Mouse (Mus musculus) liver, embryonic 15.5 days (tissue): ENCODE data around the gene Exoc3l4. TPM values are rescaled to one million over a fixed set of nuclear protein-coding genes. Genes with fewer than 3 reads are reported as not detected.

ENCODE experiments used
- ATAC-seq: fragments of 200-750 bp; cut with Nextera tagmentation; 2 replicates; pipeline ENCODE4 v1.8.0; 2017; ENCODE audit warnings: moderate number of reproducible peaks, mild to moderate bottlenecking, moderate library complexity; ENCODE audit not compliant: insufficient read depth
- H3K27ac ChIP-seq: fragments of 300-500 bp; sonication (generic); replicated peaks from 2 replicates; pipeline ENCODE4 v1.5.1; 2015; ENCODE audit warnings: mild to moderate bottlenecking, inconsistent platforms
- H3K27me3 ChIP-seq: fragments of 300-500 bp; sonication (generic); 2 replicates; pipeline ENCODE4 v1.6.1; 2015; ENCODE audit warnings: mild to moderate bottlenecking, inconsistent platforms
- H3K36me3 ChIP-seq: fragments of 300-500 bp; sonication (generic); replicated peaks from 2 replicates; pipeline ENCODE4 v1.6.1; 2015; ENCODE audit warnings: moderate library complexity, mild to moderate bottlenecking, inconsistent platforms
- H3K4me1 ChIP-seq: fragments of 300-500 bp; sonication (generic); replicated peaks from 2 replicates; pipeline ENCODE4 v1.6.1; 2015; ENCODE audit warnings: inconsistent platforms
- H3K4me2 ChIP-seq: fragments of 300-500 bp; sonication (generic); 2 replicates; pipeline ENCODE4 v1.6.1; 2015; ENCODE audit warnings: moderate library complexity, mild to moderate bottlenecking, inconsistent platforms
- H3K4me3 ChIP-seq: fragments of 300-500 bp; sonication (generic); replicated peaks from 2 replicates; pipeline ENCODE4 v1.5.1; 2015; ENCODE audit warnings: mild to moderate bottlenecking, inconsistent platforms
- H3K9ac ChIP-seq: fragments of 300-500 bp; sonication (generic); 2 replicates; pipeline ENCODE4 v1.6.1; 2015; ENCODE audit warnings: moderate library complexity, mild to moderate bottlenecking, inconsistent platforms
- H3K9me3 ChIP-seq: fragments of 300-500 bp; sonication (generic); replicated peaks from 2 replicates; pipeline ENCODE4 v1.6.1; 2016; ENCODE audit warnings: inconsistent platforms
- WGBS: fragments of 180-500 bp; shearing (Covaris S2); methylation state at CpG from one replicate; pipeline ENCODE4 v1.1.7; 2015; ENCODE audit warnings: mixed read lengths; ENCODE audit not compliant: insufficient replicate concordance; 5-methylcytosine and 5-hydroxymethylcytosine counted together
- polyA plus RNA-seq: library from polyadenylated mRNA; unstranded; fragments of >200 nt; fragmentation: Nextera tagmentation; extraction: Ambion mirVana; gene quantifications from 2 replicates; pipeline ENCODE4 v1.2.1, GENCODE M21; 2015

The Exoc3l4 gene
- polyA plus RNA-seq, 1 experiment from 2014 or later, result 23.5 TPM

- H3K4me2 ChIP-seq, result 0 out of 2 replicates have a peak overlapping the region, but pooled peaks have one; percentile 8
- H3K9ac ChIP-seq, result peak overlapping the region; percentile 25; the same call in 1 of the 2 replicates
- H3K27ac ChIP-seq, result peak overlapping the region; percentile 80
- 73% methylated on average over 3 of the region's 3 CpGs for WGBS
- peaks cover 97% of the 10 kb centered on the region for H3K4me1 ChIP-seq
- no peak overlapping the region for H3K4me3 ChIP-seq
- no peaks in the 10 kb centered on the region for H3K36me3 ChIP-seq
- no peaks in the 10 kb centered on the region for H3K9me3 ChIP-seq
- H3K27me3 ChIP-seq, result peaks cover 7% of the 10 kb centered on the region
- no peak for ATAC-seq
Observed at GRCm38 (mm10) chr12:111436170-111436569, 19.4 kb downstream of the Exoc3l4 start.

- no peak for ATAC-seq
- H3K4me1 ChIP-seq, result peaks cover 97% of the 10 kb centered on the region
- H3K9me3 ChIP-seq, result no peaks in the 10 kb centered on the region
- peaks cover 2% of the 10 kb centered on the region for H3K27me3 ChIP-seq
- H3K9ac ChIP-seq, result no peak overlapping the region
- peak overlapping the region; percentile 80 for H3K27ac ChIP-seq
- H3K36me3 ChIP-seq, result no peaks in the 10 kb centered on the region
- peak overlapping the region; percentile 14; the same call in 1 of the 2 replicates for H3K4me2 ChIP-seq
- H3K4me3 ChIP-seq, result no peak overlapping the region
- 55% methylated on average over 8 of the region's 8 CpGs for WGBS
Observed at GRCm38 (mm10) chr12:111436640-111437039, 19.8 kb downstream of the Exoc3l4 start.

- Histone ChIP-seq H3K9me3 (no peaks in the 10 kb centered on the region), H3K4me3 (no peak overlapping the region), H3K9ac (no peak overlapping the region), H3K27ac (peak overlapping the region; percentile 80), H3K36me3 (no peaks in the 10 kb centered on the region), H3K4me2 (peak overlapping the region; percentile 14), H3K27me3 (no peaks in the 10 kb centered on the region), H3K4me1 (peaks cover 97% of the 10 kb centered on the region)
- ATAC-seq, result no peak
- WGBS, result 30% methylated on average over 5 of the region's 5 CpGs
Observed at GRCm38 (mm10) chr12:111437222-111437900, 20.5 kb downstream of the Exoc3l4 start.

GRCm38 (mm10) chr12:111438850-111439249 lies 22.0 kb downstream of the Exoc3l4 start:
- H3K9ac ChIP-seq, result 0 out of 2 replicates have a peak overlapping the region, but pooled peaks have one; percentile 3
- peaks cover 85% of the 10 kb centered on the region for H3K4me1 ChIP-seq
- H3K9me3 ChIP-seq, result no peaks in the 10 kb centered on the region
- ATAC-seq, result no peak
- H3K27me3 ChIP-seq, result no peaks in the 10 kb centered on the region
- no peak overlapping the region for H3K4me2 ChIP-seq
- whole genome bisulfite sequencing, result 70% methylated on average over 6 of the region's 6 CpGs
- H3K4me3 ChIP-seq, result no peak overlapping the region
- H3K27ac ChIP-seq, result peak overlapping the region; percentile 80; the same call in 1 of the 2 replicates
- H3K36me3 ChIP-seq, result no peaks in the 10 kb centered on the region

- no peak for ATAC-seq
- Histone ChIP-seq H3K9me3 (no peaks in the 10 kb centered on the region), H3K27me3 (peaks cover 10% of the 10 kb centered on the region; the same call in 1 of the 2 replicates), H3K4me1 (peaks cover 83% of the 10 kb centered on the region), H3K4me3 (no peak overlapping the region), H3K9ac (no peak overlapping the region), H3K4me2 (peak overlapping the region; percentile 0; the same call in 1 of the 2 replicates), H3K27ac (peak overlapping the region; percentile 98), H3K36me3 (peaks cover 19% of the 10 kb centered on the region)
- WGBS, result 77% methylated on average over 9 of the region's 9 CpGs
Observed at GRCm38 (mm10) chr12:111440701-111441373, 24.0 kb downstream of the Exoc3l4 start.

- peaks cover 13% of the 10 kb centered on the region for H3K27me3 ChIP-seq
- H3K9me3 ChIP-seq, result no peaks in the 10 kb centered on the region
- H3K4me2 ChIP-seq, result peak overlapping the region; percentile 90
- H3K27ac ChIP-seq, result peak overlapping the region; percentile 98
- H3K4me1 ChIP-seq, result peaks cover 83% of the 10 kb centered on the region
- 53% methylated on average over 3 of the region's 3 CpGs for WGBS
- peaks cover 26% of the 10 kb centered on the region for H3K36me3 ChIP-seq
- H3K4me3 ChIP-seq, result peak overlapping the region; percentile 69
- H3K9ac ChIP-seq, result peak overlapping the region; percentile 84; the same call in 1 of the 2 replicates
- ATAC-seq, result no peak
Observed at GRCm38 (mm10) chr12:111441523-111441922, 24.7 kb downstream of the Exoc3l4 start.

GRCm38 (mm10) chr12:111442309-111443010 lies 25.6 kb downstream of the Exoc3l4 start, which contains the start of gene Tnfaip2:
Gene Tnfaip2 (plus strand): TSS chr12:111442469.
- Histone ChIP-seq H3K9ac (peak within 1 kb of the TSS; percentile 84), H3K27ac (peak within 1 kb of the TSS; percentile 98), H3K4me2 (peak within 1 kb of the TSS; percentile 90), H3K4me1 (peaks cover 83% of the 10 kb centered on the region), H3K4me3 (peak within 1 kb of the TSS; percentile 69), H3K9me3 (no peaks in the 10 kb centered on the region), H3K27me3 (peaks cover 13% of the 10 kb centered on the region), H3K36me3 (peaks cover 35% of the 10 kb centered on the region)
- peak; percentile 76 for ATAC-seq
- under 1% methylated on average over 47 of the region's 48 CpGs for WGBS

- Histone ChIP-seq H3K27ac (peak overlapping the region; percentile 98), H3K9ac (peak overlapping the region; percentile 84), H3K4me1 (peaks cover 83% of the 10 kb centered on the region), H3K36me3 (peaks cover 43% of the 10 kb centered on the region), H3K27me3 (peaks cover 13% of the 10 kb centered on the region), H3K9me3 (no peaks in the 10 kb centered on the region), H3K4me2 (peak overlapping the region; percentile 90), H3K4me3 (peak overlapping the region; percentile 69)
- WGBS, result 4% methylated on average over 15 of the region's 15 CpGs
- peak; percentile 91 for ATAC-seq
Observed at GRCm38 (mm10) chr12:111443011-111443870, 26.4 kb downstream of the Exoc3l4 start.

GRCm38 (mm10) chr12:111443921-111444831 lies 27.4 kb downstream of the Exoc3l4 start:
- Histone ChIP-seq H3K27ac (peak overlapping the region; percentile 98), H3K4me1 (peaks cover 83% of the 10 kb centered on the region), H3K27me3 (peaks cover 13% of the 10 kb centered on the region), H3K9me3 (no peaks in the 10 kb centered on the region), H3K4me2 (peak overlapping the region; percentile 90), H3K36me3 (peaks cover 53% of the 10 kb centered on the region), H3K9ac (peak overlapping the region; percentile 84), H3K4me3 (peak overlapping the region; percentile 69)
- ATAC-seq, result no peak
- WGBS, result 15% methylated on average over 10 of the region's 10 CpGs
